Mouse (Mus musculus): ENCODE measurements around the gene Lrmda. TPM values are rescaled to one million over a fixed set of nuclear protein-coding genes. Genes with fewer than 3 reads are reported as not detected.

Lrmda gene
- total RNA-seq, 2 experiments from 2014 or later, result 20.9 to 27.0 TPM

DNA sequence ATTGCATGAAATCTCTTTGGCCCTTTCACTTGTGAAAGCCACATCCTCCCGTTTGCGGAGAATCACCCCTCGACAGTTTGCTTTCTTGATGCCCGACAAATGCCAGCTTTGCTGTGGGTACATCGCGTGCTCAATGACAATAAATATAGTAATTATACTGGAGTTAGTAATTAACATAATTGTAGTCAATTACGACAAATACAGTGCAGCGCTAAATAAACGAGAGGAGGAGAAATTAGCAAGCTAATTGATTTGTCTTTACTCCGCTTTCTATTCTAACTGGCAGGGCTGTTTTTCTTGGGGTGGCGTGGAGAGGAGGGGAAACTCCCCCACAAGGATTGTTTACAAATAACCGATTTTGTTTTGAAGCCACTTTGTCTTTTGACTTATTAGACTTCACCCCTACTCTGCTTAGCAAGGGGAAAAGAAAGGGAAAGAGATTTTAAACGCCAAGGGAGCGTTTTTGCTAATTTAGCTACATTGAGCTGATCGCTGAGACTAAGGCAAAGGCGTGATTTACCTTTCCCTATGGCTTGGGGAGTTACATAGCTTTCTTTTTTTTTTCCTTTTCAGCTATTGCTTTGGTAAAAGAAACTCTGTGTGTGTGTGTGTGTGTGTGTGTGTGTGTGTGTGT lies 18.1 kb downstream of the Lrmda start:
- no peak for ATAC-seq (replicated peaks; ENCODE audit: poor library complexity)

- no peak for ATAC-seq (replicated peaks; ENCODE audit: poor library complexity)
These were observed 22.6 kb downstream of the Lrmda start for GRCm38 (mm10) chr14:22042146-22042545.

GRCm38 (mm10) chr14:22043420-22043819 lies 23.9 kb downstream of the Lrmda start:
- no peak for ATAC-seq (replicated peaks; ENCODE audit: poor library complexity)

DNA sequence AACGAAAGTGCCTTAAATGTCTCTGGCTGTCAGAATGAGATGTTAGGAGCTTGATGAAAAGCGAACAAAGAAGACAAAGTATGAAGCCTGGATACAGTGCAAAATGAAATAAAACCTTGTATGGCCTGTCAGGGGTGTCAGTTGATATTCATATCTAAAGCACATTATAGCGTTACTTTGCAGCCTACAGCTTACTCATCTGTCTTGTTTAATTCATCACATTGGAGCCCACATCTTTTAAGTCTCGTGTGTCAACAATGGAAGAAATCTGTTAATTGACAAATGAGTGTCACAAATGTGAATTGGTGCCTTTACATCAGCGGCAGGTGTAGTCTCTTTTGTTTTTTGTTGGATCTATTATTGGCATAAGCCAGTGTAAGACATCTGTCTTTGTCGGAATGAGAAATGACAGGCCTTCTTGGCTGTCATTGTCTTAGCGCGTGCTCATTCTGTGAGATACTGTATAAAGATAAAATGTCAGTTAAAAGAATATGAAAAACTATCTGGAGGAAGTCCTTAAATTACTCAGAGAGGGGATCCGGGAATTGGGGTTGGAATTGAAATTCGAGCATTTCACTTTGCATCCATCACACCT lies 26.8 kb downstream of the Lrmda start:
- ATAC-seq (replicated peaks; ENCODE audit: poor library complexity), result no peak

GRCm38 (mm10) chr14:22048068-22048899 lies 28.8 kb downstream of the Lrmda start:
- no peak for ATAC-seq (replicated peaks; ENCODE audit: poor library complexity)

- no peak for ATAC-seq (replicated peaks; ENCODE audit: poor library complexity)
These were observed 29.3 kb downstream of the Lrmda start for GRCm38 (mm10) chr14:22048900-22049199.

- peak; percentile 52; the same call in 1 of the 2 replicates for ATAC-seq (replicated peaks; ENCODE audit: poor library complexity)
These were observed 29.8 kb downstream of the Lrmda start for GRCm38 (mm10) chr14:22049282-22049681.

- ATAC-seq (replicated peaks; ENCODE audit: poor library complexity), result no peak
These were observed 32.6 kb downstream of the Lrmda start for GRCm38 (mm10) chr14:22051941-22052664.

GRCm38 (mm10) chr14:22055630-22056029 lies 36.1 kb downstream of the Lrmda start:
- ATAC-seq (replicated peaks; ENCODE audit: poor library complexity), result no peak

DNA sequence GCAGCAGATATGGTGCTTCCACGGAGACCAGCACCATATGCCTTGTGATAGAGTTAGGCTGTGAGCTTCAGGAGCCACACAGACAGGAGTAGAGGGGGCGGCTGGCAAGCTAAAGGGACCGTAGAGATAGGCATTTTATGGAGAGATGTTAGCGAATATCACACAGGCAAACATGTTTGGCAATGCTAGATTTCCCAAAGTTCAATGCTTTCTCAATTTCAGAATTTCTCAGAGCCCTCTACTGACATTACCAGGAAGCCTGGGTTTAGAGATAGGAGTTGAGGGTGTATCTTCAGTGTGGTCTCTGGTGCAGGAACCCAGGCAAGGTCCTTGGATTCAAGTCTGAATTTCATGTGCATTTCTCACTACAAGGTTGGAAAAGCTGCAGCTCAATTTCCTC lies 36.7 kb downstream of the Lrmda start:
- ATAC-seq (replicated peaks; ENCODE audit: poor library complexity), result peak; percentile 70

DNA sequence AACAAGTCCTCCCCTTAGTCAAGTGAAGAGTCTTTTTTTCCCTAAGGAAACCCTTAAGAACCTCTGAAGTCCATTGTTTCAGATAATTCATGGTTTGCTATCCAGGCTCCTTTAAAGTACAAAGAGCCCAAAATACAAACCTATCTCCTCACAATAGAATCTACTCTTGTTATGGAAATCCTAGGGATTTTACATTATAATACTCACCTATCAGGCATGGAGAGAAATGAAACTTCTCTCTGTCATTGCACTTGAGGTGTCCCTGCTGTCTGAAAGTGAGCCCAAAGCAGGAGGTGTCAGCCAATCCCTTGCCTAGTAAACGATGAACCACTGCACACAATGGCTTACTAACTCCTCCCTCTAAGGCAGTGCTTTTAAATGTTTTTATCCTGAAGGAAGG lies 39.2 kb downstream of the Lrmda start:
- no peak for ATAC-seq (replicated peaks; ENCODE audit: poor library complexity)

GRCm38 (mm10) chr14:22059348-22059861 lies 39.9 kb downstream of the Lrmda start:
- ATAC-seq (replicated peaks; ENCODE audit: poor library complexity), result no peak

- ATAC-seq (replicated peaks; ENCODE audit: poor library complexity), result no peak
These were observed 41.3 kb downstream of the Lrmda start for GRCm38 (mm10) chr14:22060787-22061186.

- ATAC-seq (replicated peaks; ENCODE audit: poor library complexity), result peak; percentile 65
These were observed 42.8 kb downstream of the Lrmda start for GRCm38 (mm10) chr14:22062117-22062855.

DNA sequence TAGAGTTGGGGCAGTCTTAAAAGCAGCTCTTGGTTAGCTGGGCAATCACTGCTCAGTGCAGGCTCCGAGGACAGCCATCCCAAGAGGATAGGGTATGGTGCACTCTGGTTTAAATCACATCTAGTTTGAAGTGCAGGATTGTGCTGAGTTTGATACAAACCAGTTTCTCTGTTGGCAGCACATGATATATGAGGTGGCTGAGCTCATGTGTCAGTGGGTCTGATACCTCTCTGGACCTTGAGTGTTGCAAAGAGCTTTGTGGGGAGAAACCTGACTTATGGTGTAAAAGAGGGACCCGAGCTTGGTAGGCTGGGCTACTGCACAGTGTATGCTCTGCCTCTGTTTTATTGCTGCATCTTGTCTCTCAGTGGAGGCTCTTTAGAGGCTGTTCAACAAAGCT lies 49.7 kb downstream of the Lrmda start:
- no peak for ATAC-seq (replicated peaks; ENCODE audit: poor library complexity)

GRCm38 (mm10) chr14:22073385-22073784 lies 53.9 kb downstream of the Lrmda start:
- peak; percentile 60 for ATAC-seq (replicated peaks; ENCODE audit: poor library complexity)

DNA sequence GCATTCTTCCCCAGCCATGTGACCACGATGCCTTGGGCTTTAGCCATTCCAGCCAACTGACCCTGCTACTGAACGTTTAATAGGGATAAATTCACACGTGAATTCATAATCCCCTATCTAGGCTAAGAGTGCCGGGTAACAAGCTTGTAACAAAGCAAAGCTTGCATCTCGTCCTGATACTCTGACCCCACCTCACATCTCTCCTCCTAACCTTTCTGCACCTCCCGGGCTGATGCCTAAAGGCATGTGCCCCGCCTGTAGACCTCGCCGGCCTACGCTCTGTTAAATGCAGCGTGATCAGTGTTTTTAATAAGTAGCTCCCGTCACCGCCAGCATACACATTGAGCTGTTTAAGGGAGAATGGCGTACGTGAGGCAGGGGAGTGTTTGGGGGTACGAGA lies 54.7 kb downstream of the Lrmda start:
- ATAC-seq (replicated peaks; ENCODE audit: poor library complexity), result no peak

GRCm38 (mm10) chr14:22083931-22084330 lies 64.4 kb downstream of the Lrmda start:
- no peak for ATAC-seq (replicated peaks; ENCODE audit: poor library complexity)

GRCm38 (mm10) chr14:22085411-22085810 lies 65.9 kb downstream of the Lrmda start:
- ATAC-seq (replicated peaks; ENCODE audit: poor library complexity), result peak; percentile 44; the same call in 1 of the 2 replicates

DNA sequence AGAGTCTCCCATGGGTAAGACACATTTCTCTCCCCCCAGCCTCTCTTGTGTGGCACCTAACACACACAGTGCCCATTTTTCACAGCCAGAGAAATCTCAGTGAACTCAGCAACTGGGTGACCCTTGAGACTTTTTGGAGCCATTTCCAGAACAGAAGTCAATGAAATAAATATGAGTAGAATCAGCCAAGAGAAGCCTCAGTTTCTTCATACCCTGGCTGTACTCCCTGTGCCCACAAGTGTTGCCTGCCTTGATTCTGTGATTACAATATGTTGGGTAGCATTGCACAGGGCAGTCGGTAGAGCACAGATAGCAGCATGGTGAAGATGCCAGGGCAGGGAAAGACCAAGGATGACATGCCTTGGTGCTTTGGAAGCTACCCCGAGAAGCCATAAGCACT lies 69.1 kb downstream of the Lrmda start:
- ATAC-seq (replicated peaks; ENCODE audit: poor library complexity), result no peak

DNA sequence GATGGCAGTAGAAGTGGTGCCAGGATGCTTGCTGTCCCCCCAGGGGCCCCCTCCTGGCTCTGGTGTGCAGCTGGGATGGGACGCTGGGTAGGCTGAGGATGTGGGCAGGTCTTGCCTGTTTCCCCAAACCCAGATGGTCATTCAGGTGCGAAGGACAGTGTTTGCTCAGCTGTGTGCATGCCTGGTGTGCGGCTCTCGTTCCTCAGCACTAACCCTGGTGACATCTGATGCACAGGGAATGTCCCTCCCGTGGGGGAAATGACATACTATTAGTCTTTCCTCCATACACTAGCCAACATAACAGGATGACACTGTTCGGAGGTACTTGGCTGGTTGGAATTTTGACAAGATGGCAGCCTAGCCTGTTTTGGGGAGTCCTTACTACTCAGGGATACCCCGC lies 69.8 kb downstream of the Lrmda start:
- no peak for ATAC-seq (replicated peaks; ENCODE audit: poor library complexity)
